Mouse (Mus musculus) kidney, adult 8-10 months (tissue): ENCODE measurements around the gene Gm49601.

ENCODE experiments used
- DNase-seq, 2 experiments: peaks; one replicate each; pipeline ENCODE4 v3.0.0; 2022

Gm49601 gene

DNA sequence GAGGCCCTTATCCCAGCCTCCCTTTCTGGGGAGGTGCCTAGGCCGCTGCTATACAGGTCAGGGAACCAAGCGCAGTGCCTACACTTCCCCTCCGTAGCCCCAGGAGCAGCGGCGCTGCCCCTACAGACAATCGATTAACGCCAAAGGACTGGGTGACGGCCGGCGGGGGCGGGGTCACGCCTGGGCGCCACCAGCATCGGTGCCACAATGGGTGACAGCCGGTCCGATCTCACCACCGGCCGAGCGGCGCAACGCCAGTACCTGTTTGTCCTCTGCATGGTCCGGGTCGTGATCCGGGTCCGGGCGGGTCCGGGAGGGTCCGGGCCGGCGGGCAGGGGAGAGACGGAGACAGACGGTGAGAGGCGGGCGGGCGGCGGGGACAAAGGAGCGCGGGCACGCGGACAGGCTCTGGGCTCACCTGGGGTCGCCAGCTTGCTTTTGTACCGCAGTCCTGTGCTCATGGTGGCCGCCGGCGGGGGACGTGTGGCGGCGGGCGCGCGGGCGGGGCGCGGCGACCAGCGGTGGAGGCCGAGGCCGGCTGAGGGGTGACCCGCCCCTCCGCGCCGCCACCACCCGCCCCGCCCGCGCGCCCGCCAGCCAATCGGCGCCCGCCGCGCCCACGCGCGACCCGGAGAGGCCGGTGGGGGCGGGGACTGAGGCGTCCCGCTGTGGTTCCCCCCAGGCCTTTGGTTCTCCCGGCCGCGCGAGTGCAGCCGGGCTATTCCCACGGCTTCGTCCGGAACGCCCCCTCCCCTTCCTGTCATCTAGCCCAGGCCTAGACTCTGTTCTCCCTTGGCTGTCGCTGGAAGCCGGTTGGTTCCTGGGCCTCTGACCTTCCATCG, 3.4 kb upstream of the Gm49601 start, which contains the start of gene Sept5:
Gene Sept5 (minus strand): TSS at position 565 of the 842 bp plus-strand sequence.
- DNase-seq, result peak in 1 of 2 experiments; percentile 15

DNA sequence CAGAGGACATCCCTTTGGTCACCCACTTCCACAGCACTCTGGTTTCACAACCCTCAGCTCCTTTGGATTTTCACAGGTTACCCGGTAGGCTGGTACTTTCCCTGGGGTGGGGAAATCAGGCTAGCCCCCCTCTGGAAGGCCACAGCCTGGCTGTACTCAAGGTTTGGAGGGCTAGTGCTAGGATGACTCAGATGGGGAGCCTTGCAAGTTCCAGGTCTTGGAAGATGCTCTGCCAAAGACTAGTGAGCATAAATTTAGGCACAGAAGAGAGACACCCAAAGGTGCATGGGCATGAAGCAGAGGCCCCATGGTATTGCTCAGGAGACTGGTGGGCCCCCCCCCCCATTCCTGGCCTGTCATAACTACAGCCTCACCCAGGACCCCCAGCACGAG, 2.7 kb upstream of the Gm49601 start:
- no peak for DNase-seq

DNA sequence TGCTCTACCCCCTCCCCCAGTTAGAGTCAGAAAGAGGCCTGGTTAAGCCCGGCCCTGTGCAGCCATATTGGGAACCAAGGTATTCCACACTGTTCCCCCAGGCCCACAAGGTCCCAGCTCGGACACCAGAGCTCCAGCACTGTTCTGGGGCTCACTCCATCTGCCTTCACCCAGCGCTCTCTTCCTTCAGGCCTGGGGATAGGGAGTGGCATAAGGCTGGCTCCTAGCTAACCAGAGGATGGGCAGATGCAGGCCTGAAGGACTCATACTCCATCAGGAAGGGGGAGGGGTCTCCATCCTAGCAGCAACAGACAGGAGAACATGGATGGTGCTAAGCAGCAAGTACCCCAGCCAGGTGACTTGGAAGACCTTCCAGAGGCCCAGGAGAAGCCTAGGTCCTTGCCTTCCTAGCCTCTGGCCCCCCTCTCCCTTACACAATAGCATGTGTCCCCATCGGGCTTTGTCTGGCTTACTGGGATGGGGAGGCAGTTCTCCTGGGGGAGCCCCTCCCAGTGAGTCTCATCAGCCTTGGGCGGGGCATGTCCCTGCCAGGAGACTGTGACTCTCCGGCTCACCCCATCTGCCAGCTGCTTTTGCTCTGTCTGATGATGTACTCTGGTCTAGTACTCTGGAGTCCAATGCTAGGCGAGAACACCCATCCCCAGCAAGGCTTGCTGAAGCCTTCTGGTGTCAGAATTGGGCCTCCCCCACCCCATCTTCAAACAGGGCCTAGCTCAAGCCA, 2.1 kb upstream of the Gm49601 start:
- DNase-seq, result no peak

DNA sequence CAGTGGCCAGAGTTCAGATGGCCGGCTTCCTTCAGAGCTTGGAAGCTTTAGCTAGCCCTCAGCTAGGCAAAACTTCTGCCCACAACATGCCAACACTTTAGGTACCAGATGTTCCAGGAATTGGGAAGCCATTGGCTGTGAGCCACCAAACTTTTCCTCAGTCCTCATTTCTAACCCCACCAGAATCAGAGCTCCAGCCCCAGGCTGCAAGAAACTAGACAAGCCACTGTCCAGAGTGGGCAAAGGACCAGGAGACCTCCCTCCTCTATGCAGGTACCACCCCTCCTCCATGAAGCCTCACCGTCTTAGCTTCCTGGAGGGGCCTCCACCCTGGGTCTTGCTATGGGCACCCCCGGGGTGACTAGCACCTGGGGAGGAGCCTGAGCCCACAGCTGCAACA, 936 bp upstream of the Gm49601 start:
- DNase-seq, result no peak

DNA sequence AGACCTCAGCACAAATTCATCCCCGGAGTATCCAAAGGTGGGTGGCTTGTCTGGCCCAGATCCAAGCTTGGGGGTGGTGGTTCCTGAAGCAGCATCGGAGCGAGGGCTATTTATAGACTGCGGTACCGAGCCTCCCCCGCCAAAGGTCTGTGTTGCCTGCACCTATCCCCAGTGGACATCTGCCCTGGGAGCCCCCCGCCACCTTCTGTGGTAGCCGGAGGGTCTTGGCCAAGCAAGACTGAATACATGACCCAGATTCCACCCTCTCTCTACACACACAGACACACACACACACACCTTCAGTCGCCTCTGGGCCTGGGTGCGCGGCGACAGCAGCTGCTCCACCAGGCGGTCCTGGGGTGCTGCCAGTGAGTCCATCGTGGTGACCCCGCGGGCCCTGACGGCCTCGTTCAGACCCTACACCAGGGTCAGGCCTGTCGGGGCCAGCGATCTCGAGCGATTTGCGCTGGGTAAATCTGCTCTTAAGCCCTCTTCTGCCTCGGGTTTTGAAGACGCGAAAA, 376 bp downstream of the Gm49601 start:
- DNase-seq, result no peak

DNA sequence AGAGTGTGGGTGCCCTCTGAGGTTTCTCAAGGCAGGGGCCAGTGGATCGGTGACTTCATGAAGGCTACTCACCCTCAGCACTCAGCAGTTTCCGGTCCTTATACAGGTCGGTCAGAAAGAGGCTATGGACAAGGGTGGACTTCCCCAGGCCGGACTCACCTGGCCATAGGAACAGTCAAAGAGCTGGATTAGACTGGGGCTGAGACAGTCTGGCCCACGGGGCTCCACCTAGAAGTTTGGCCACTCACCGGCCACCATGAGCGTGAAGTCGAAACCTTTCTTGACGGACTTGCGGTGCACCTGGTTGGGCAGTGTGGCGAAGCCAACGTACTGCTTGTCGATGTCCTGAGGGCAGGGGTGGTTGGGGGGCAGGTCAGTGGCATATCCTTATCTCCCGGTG, 1.1 kb downstream of the Gm49601 start:
- no peak for DNase-seq

DNA sequence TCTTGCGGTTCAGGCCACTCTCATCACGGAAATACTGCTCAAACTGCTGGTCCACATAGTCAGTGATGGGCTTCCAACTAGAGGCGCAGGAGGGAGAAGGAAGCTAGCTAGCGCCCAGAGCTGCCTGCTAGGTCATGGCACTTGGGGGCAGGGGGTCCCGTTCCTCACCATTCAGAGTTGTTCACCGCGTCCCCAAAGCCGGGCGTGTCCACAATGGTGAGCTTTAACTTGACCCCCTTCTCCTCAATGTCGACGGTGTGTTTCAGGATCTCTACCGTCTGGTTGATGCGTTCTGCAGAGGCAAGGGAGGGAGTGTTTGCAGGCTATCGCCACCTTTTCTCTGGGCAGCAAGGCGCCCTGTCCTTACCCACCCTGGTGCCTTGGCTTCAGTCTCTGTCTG, 1.6 kb downstream of the Gm49601 start:
- no peak for DNase-seq

DNA sequence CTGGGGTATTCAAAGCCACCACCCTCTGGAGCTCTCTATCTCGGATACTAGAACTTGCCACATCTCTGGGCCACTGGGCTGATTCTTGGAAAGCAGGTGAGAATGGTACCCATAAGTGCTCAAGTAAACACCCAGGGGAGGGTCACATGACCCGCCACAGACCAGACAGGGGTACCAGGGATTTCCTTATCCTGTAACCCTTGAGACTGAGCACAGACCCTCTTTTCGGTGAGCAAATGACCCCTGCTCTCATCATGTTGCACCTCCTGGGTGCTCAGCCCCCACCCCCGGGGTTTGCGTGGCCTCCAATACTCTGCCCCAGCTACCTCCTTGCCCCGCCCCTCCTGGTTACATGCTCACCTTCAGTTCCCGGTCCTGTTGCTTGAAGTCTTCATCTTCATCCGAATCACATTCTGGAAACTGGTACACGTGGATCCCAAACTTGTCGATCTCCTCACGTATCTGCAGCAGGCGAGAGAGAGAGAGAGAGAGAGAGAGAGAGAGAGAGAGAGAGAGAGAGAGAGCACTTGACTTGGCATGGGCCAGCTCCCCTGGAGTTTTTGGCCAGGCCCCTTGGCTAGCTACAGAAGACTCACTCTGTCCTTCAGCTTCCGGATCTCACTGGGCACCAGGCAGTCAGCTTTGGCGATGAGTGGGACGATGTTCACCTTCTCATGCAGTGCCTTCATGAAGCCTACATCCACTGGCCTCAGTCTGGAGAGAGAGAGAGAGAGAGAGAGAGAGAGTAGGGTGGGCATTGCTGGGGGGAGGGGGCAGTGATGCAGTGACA, 2.3 kb downstream of the Gm49601 start:
- no peak for DNase-seq

DNA sequence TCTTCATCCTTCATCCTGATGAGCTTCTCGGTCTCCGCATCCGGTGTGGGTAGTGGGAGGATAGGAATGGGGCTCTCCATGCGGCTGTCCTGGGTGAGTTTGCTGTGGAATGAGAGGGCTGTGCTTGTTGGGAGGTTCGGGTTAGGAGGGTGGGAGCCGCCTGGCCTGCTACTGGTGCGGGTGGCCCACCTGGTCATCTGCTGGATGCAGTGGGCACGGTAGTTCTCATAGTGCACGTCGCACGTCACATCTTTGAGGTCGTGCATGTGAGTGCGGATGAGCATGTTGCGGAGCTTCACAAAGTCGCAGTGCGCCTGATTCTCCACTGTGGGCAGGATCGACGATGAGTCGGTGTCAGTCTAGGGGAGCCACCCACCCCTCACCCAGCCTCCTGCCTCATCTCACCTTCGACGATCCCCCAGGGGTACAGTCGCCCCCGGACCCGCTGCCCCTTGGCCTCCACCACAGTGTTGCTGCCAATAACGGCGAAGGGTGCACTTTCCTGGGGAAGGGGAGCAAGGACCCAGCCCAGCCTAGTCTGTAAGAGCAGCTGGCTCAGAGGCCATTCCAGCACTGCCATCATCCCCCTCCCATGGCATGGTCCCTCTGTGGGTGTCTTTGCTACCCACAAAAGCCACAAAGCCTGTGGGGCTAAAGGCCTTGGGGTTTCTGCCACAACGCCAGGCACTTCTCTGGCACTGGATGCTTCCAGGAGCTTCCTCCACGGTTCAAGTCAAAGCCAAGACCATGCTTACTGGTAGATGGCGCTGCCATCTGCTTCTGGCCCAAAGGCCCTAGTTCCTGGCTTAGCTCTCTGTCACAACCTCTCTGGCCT, 3.1 kb downstream of the Gm49601 start:
- no peak for DNase-seq

DNA sequence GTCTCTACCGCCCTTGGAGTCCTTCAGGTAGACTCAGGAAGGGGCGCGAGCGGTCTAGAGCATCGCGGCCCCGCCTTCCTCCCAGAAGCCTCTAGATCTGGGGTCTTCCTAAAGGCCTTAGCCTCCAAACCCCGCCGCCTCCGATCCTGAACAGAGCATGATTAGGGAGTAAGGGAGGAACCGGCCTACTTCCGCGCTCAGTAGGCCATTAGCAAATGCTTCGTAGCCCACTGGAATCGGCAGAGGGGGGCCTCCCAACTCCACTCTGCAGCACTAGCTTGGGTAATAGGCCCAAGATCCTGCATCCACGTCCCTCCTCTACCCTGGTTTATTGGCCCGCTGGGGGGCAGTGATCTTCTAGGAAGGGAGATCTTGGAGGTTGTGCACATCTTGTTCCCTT, 4.2 kb downstream of the Gm49601 start, which contains the start of gene Gp1bb:
Gene Gp1bb (minus strand): TSS at position 385 of the 400 bp plus-strand sequence.
- no peak for DNase-seq

DNA sequence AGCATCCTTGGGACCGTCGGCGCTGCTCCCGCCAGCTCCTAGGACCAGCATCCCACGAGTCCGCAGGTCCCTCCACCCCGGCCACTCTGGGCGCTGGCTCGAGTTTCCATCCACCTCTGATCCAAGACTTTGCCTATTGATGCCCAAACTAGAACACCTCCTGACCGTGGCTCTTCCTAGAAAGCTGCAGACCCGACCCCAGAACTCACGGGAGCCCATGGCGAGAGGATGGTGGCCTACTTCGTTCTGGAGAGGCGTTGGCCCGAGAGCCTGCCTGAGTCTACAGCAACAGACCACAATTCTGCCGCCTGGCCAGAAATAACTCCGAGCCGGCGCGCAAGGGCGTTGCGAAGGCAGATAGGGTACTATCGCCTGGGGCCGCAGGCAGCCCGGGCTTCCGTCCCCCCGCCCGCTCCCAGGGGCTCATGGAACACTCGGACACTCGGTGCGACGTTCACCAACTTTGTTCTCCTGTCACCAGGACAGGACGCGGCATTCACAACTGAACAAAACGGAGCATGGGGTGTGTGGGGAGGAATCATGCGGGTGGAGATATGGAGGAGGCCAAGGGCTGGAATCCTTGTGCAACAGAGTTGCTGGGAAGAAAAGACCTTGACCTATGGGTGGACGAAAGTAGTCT, 4.7 kb downstream of the Gm49601 start:
- no peak for DNase-seq

DNA sequence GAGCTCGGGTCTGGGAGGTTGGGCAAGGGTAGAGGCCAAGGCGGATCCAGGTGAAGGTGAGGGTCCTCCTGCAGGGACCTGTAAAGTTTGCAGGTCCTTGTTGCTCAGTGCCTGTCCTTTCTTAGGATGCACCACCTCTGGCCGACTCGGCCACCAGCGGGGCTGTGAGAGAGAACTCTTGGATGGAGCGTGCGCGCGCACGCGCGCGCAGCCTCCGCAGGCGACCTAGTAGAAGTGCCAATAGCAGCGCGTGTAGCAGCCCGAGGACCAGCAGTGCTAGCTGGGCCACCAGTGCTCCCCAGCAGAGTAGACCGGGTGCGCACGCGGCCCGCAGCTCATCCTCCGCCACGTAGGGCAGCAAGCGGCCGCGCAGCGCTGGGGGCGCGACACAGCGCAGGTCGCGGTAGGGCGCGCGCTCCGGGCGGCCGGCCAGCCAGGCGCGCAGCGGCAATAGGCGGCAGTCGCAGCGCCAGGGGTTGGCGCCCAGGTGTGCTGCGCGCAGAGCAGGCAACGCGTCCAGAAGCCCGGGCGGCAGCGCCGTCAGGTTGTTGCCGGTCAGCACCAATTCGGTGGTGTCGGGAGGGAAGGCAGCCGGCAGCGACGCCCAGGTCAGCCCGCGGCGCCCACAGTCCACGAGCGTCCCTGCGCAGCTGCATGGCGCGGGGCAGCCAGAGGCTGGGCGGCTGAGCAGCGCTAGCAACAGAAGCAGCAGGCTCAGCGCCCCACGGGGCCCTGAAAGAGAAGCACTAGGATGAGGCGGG, 5.4 kb downstream of the Gm49601 start:
- no peak for DNase-seq

DNA sequence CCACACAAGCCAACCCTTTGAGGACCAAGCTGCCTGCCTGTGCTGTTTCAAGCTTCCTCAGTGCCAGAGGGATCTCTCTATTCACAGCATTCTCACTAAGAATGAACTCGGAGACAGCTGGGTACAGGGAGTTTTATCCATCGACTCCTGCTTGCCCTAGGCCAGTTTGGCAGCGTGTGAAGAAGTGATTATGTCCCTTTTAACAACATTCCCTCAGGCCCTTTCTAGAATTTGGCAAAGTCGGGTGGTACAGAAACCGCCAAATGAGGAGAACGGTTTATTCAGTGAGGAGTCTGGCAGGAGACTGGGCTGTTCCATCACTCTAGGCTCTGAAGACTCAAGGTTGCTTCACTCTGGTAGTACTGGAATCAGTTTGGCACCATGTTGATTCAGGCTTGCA, 6.0 kb downstream of the Gm49601 start:
- no peak for DNase-seq

DNA sequence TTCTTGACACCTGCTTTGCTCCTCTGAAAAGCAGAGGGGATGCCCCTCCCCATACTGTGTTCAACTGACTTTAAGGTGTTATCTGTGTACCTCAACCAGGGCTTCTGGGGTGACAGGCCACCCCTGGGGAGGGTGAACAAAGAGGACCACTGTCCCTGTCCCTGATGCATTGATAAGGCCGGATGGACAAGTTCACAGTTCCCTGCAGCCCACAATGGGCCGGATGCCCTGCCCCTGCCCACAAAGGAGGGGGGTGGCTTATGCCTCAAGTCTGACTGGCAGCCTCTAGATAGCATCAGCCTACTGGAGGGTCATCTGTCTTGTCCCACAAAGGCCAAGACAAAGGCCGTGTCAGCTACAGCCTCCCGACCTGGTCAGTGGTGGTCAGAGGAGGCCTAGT, 7.1 kb downstream of the Gm49601 start:
- no peak for DNase-seq

DNA sequence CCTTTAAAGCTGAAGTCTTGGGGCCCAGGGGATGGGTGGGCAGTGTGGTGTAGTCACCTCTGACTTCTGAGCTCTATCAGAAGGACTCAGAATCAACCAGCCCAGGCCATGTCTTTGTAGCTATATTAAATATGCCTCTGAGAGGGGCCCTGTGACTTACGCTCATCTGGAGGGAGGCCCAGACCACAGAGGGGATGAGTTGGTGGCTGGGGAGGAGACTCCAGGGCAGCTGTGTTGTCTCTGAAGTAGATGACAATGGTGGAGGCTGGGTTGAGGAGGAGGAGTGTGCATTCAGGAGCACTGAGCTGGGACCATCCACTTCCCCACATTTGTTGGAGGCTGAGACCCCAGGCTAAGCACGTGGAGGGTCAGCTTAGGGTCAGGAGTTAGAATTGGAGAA, 7.9 kb downstream of the Gm49601 start:
- DNase-seq, result no peak

DNA sequence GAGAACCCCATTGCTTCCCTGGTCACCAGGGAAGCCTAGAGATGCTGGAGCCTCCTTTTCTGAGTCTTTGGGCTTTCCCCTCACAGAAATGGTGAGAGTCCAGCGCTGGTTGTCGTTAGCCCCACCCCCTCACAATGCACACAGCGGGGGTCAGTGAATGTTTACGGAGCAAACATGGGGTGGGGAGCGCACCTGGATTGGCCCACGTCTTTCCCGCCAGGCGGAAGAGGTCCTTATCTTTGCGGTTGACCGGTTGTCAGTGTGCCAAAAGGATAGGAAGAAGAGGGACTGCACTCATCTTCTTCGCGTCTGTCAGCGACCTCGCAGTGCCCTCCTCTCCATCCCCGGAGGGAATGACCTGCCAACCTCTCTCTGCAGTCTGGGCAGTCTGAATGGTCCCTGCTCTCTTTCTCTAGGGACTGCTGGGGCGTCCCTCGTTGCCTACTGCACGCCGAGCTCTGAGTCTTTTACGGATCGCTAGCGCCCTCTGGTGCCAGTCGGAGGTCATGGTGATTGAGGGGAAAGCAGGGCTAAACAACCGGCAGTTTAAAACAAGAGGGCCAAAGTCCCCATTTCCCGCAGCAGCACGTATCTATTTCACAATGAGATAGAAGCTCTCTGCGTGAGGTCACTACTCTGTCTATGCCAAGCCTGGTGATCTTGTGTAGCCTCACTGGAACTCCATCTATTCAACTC, 8.7 kb downstream of the Gm49601 start:
- DNase-seq, result peak; percentile 72 to 88

DNA sequence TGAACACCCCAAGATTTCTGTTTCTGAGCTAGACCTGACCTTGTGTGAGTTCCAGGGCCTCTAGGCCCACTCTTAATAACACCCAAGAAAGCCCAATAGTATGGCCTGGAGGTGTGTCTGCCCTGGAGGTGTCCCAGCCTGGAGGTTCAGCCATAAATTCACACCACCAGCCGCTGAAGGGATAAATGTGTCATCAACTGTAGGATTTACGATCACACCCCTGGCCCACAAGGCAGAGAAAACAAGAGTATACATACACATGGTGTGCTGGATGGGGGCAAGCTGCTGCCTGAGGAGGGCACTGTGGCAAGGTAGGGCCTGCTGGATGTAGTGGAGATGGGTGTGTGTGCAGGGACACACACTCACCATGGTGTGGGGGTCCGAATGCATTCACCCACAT, 12.9 kb downstream of the Gm49601 start:
- DNase-seq, result no peak

DNA sequence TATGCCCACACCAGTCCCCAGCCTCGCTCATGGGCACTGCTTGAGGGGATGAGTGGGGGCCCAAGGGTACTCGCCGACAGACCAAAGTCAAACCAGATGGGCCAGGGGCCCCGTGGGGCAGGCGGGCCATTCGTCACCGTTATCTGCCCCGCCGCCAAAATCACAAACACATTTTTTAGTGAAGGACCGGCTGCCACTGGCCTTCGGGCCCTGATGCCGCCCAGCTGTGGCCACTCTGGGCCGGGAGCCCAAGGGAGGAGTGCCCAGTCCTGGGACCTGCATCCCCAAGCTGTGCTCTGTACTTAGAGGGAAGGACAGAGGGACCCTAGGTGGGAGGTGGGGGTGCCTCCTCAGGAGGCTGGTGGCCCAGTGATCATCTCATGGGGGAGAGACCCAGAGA, 14.5 kb downstream of the Gm49601 start:
- no peak for DNase-seq

DNA sequence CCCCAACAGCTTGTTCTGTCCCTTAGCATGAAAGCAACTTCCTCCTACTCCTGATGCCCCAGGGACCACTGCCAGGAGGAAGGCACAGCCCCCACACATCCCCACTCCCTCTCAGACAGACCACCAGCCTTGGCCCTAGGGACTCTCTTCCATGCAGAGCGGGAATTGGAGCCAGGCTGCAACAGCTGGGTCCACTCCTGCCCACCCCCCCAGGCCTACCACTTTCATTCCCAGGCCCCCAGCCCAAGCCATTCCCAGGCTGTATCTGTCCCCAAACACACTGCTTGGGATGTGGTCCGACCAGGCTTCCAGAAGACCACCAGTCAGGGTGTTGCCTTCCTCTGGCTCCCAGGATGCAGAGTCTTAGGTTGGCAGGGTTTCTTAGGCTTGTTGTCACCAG, 17.1 kb downstream of the Gm49601 start:
- no peak for DNase-seq

DNA sequence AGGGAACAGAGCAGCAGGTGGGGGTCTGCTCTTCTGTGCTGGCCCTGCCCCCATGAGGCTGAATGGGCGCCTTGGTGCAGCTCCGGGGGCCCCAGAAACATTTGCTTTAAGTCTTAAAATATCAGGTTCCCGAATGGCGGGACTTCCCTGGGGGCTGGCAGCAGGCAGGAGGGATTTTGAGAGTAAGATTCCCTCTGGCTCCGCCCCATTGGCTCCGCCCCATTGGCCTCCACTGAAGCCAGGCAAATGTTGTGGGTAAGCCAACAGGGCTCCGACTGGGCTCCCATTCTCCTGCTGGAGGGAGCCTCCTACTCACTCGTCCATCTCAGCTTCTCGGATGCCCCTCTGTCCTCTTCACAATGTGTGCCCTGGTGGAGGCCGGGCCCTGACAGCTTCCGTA, 18.0 kb downstream of the Gm49601 start:
- no peak for DNase-seq
